Mouse (Mus musculus) testis, adult 2 months (tissue): ENCODE measurements around the gene Ubac2. TPM values are rescaled to one million over a fixed set of nuclear protein-coding genes. Genes with fewer than 3 reads are reported as not detected.

ENCODE experiments used
- H3K27ac ChIP-seq: fragments of 200-500 bp; 2 replicates; pipeline ENCODE4 v1.5.1; 2012; ENCODE audit warnings: low read depth, low read length; ENCODE audit not compliant: control insufficient read depth, insufficient read depth
- H3K27me3 ChIP-seq: fragments of 200-500 bp; 2 replicates; pipeline ENCODE4 v1.6.1; 2012; ENCODE audit warnings: mild to moderate bottlenecking, low read length, moderate library complexity; ENCODE audit not compliant: control insufficient read depth, insufficient read depth
- H3K36me3 ChIP-seq: fragments of 200-500 bp; 2 replicates; pipeline ENCODE4 v1.6.1; 2012; ENCODE audit warnings: mild to moderate bottlenecking, low read length; ENCODE audit not compliant: control insufficient read depth, insufficient read depth
- H3K4me1 ChIP-seq: fragments of 200-500 bp; 2 replicates; pipeline ENCODE4 v1.6.1; 2012; ENCODE audit warnings: low read length; ENCODE audit not compliant: control insufficient read depth, insufficient read depth
- H3K4me3 ChIP-seq: fragments of 200-500 bp; 2 replicates; pipeline ENCODE4 v1.5.1; 2012; ENCODE audit warnings: low read depth, mild to moderate bottlenecking, low read length, moderate library complexity, mixed read lengths; ENCODE audit not compliant: control insufficient read depth
- CTCF ChIP-seq: fragments of 200-500 bp; IDR thresholded peaks from 2 replicates; pipeline ENCODE4 v1.5.1; 2012; ENCODE audit warnings: low read depth, mild to moderate bottlenecking, inconsistent platforms, low read length, moderate library complexity; ENCODE audit not compliant: control insufficient read depth, insufficient read depth, insufficient replicate concordance
- POLR2A ChIP-seq: fragments of 200-500 bp; IDR thresholded peaks from 2 replicates; pipeline ENCODE4 v1.6.1; 2012; ENCODE audit warnings: low read depth, mild to moderate bottlenecking, inconsistent platforms, low read length, moderate library complexity; ENCODE audit not compliant: control insufficient read depth
- polyA plus RNA-seq: library from polyadenylated mRNA; depleted of rRNA; stranded (reverse); fragments of >200 nt; gene quantifications from 2 replicates; pipeline ENCODE4 v1.2.3, GENCODE M21; 2012

Ubac2 gene
- polyA plus RNA-seq, 1 experiment: 107 TPM

DNA sequence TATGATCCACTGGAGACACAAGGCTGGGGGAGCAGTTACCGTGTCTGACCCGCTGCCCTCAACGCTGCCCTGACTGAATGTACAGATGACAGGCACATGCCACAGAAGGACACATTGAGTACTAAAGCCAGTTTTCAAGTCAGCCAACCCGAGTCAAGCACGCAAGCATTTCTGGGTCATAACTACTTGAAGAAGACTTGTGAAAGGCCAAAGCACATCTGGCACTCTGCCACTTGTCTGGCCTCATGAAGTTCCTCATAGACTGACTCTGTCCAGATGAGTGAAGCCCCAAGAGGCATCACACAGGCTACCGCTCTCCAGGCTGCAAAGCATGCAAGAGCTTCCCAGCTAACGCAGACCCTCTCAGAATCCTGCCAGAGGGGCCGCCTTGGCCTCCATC, 118.4 kb downstream of the Ubac2 start:
- Histone ChIP-seq H3K4me3 (no peak overlapping the region), H3K4me1 (no peaks in the 10 kb centered on the region), H3K27ac (no peak overlapping the region), H3K27me3 (no peaks in the 10 kb centered on the region), H3K36me3 (peaks cover 2% of the 10 kb centered on the region; the same call in 1 of the 2 replicates)
- TF ChIP-seq CTCF (no peak), POLR2A (no peak)

DNA sequence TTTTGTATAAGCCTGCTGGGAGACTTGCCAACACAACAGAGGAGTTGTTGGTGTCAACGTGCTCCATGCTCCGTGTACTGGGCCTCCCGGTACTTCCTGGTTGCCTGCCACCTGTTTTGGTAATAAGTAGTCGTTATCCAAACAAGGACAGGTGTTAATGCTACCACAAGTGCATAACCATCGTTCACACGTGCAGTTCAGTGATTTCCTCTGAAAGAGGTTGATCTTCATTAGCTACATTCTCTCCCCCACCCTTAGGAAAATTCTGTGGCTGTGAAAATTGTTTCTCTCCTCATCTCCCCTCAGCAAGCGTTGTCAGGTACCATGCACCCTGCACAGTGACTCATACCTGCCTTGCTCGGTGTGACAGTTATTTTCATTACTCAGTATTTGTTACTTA, 121.0 kb downstream of the Ubac2 start:
- H3K27ac ChIP-seq: no peak overlapping the region
- H3K4me3 ChIP-seq: no peak overlapping the region
- TF ChIP-seq POLR2A (no peak), CTCF (no peak)
- no peaks in the 10 kb centered on the region for H3K4me1 ChIP-seq
- peaks cover 2% of the 10 kb centered on the region; the same call in 1 of the 2 replicates for H3K36me3 ChIP-seq
- H3K27me3 ChIP-seq: no peaks in the 10 kb centered on the region

DNA sequence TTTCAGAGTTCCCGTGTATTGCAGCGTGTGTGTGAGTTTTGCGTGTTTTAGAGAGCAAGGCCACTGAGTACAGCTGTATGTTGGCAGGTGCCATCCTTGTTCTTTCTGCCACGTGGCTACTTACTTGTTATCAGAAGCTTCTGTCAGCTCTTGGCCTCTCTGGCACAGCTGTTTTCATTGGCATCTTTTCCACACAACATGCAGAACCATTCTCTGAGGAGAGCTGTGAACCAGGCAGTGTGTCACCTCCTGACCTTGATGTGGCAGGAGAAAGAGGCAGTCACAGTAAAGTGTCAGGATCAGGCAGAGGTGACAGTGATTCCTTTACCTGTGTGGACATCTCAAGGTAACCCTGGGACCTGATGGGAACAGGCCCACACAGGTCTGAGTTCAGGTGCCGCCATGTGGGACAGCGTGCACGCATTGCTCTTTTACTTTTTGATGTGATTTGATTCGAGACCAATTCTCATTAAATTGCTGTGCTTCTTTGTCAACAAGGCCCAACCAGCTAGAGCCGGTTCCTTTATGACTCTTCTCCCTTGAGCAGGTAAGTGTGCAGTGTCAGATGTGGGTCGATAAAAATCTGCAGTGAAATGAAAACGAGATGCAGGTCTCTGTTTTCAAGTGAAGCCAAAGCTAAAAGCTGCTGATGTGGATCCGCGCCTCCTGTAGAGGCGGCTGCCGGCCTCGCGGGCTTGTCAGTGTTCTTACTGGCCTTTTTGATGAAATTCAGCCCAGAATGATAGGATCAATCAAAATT, 122.1 kb downstream of the Ubac2 start:
- Histone ChIP-seq H3K36me3 (peaks cover under 1% of the 10 kb centered on the region; the same call in 1 of the 2 replicates), H3K27ac (no peak overlapping the region), H3K4me3 (no peak overlapping the region), H3K4me1 (no peaks in the 10 kb centered on the region), H3K27me3 (no peaks in the 10 kb centered on the region)
- TF ChIP-seq POLR2A: no peak
- TF ChIP-seq CTCF: no peak

DNA sequence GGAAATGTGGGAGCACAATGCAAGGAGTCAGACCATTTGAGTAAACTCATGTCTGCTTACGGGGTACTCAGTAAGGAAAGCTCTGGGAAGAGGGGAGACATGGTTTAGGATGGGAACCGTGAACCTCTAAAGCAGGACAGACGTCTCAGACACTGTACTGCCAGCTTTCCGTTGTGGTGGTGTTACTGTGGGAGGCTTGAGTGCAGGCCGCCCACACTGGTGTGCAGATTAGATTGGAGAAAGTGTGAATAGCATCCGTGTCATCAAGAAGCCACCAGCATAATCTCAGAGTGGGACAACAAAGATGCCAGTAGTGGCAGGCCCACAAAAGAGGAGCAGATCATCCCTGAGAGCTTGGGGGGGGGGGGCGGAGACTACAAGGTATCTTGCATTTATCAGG, 123.8 kb downstream of the Ubac2 start:
- TF ChIP-seq CTCF: no peak
- H3K27ac ChIP-seq: no peak overlapping the region
- no peaks in the 10 kb centered on the region for H3K36me3 ChIP-seq
- no peaks in the 10 kb centered on the region for H3K4me1 ChIP-seq
- H3K27me3 ChIP-seq: no peaks in the 10 kb centered on the region
- H3K4me3 ChIP-seq: no peak overlapping the region

DNA sequence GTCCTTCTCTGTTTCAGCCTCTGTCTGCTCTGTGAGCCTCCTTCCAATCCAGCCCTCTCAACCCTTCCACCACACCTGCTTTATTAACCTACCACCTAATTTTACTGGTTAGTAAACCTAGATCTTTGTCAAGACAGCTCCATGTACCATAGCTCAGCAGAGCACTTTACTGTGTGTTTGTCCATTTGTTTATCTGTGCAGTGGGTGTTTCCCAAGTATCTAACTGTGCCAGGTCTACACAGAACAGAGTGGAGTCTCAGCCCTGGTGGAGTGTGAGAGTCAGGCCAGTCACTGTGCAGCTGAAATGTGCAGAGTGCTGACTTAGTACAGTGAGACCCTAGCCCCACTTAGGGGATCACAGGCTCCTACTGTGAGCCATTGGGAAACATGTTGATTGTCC, 125.4 kb downstream of the Ubac2 start:
- no peak for TF ChIP-seq CTCF
- no peak for TF ChIP-seq POLR2A
- no peaks in the 10 kb centered on the region for H3K36me3 ChIP-seq

DNA sequence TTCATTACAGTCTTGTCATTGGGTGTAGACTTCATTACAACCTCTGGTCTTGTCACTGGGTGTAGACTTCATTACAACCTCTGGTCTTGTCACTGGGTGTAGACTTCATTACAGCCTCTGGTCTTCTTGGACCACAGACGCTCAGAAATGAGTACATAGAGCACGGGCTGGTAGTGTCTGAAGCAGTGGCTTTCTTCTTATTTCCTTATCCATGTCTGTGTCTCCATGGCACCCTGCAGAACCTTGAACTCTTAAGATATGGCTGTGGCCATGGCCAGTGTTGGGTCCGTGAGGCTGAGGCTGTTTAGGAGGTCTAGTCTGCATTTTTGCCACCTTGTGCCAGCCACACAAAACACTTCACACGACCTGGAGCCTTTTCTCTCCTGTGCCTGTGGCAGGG, 129.8 kb downstream of the Ubac2 start:
- H3K27ac ChIP-seq: no peak overlapping the region
- no peaks in the 10 kb centered on the region for H3K36me3 ChIP-seq
- H3K4me1 ChIP-seq: no peaks in the 10 kb centered on the region
- no peak overlapping the region for H3K4me3 ChIP-seq
- TF ChIP-seq CTCF (no peak), POLR2A (no peak)
- H3K27me3 ChIP-seq: no peaks in the 10 kb centered on the region

More for the DNA sequence above, 125.4 kb downstream of the Ubac2 start:
- Histone ChIP-seq H3K4me3 (no peak overlapping the region), H3K4me1 (no peaks in the 10 kb centered on the region), H3K27me3 (no peaks in the 10 kb centered on the region), H3K27ac (no peak overlapping the region)

DNA sequence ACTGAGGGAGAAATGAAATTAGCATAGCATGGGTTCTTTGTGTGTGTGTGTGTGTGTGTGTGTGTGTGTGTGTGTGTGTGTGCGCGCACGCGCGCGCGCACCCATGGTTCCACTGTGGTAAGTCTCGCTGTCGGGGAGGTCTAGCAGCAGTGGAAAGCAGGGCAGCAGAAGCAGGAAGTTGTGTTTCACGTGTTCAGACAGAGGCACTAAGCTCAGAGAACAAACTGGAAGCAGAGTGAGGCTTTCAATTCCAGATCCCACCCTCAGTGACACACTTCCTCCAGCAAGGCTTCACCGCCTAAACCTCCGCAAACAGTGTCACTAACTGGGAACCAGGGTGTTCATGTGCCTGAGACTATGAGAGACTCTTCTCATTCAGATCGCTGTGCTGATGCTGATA, 131.1 kb downstream of the Ubac2 start:
- H3K36me3 ChIP-seq: no peaks in the 10 kb centered on the region
- no peak overlapping the region for H3K27ac ChIP-seq
- no peak for TF ChIP-seq POLR2A
- TF ChIP-seq CTCF: no peak
- no peaks in the 10 kb centered on the region for H3K27me3 ChIP-seq
- H3K4me3 ChIP-seq: no peak overlapping the region
- H3K4me1 ChIP-seq: no peaks in the 10 kb centered on the region
